Mouse (Mus musculus) left cerebral cortex, adult 18-20 months (tissue): ENCODE measurements around the gene Epha8. TPM values are rescaled to one million over a fixed set of nuclear protein-coding genes. Genes with fewer than 3 reads are reported as not detected.
A peak's percentile ranks its signal among the peaks of the same experiment; 100 is the strongest.

ENCODE experiments used
- DNase-seq, 2 experiments: peaks; one replicate each; pipeline ENCODE4 v3.0.0; 2021 to 2022; ENCODE audit warnings: low spot score in 2 of 2, mixed read lengths in 1 of 2
- long read RNA-seq, 2 experiments: library from polyadenylated mRNA; stranded (forward); transcript quantifications; one replicate each; pipeline ENCODE4 v2.0.0; 2021
- total RNA-seq, 2 experiments: library from RNA; stranded (reverse); gene quantifications; 2 replicates each; pipeline ENCODE4 v1.2.3; 2021

The Epha8 gene
- total RNA-seq: 1 to 10 TPM; 3.1 to 4.2 TPM
- long read RNA-seq, experiment 1, full-length matches to known transcripts: 4 of 8 reads
- long read RNA-seq, experiment 1, partial matches to known transcripts: 1 of 8 reads
- long read RNA-seq, experiment 1, other reads (novel, unspliced or antisense): 3 of 8 reads
- long read RNA-seq, experiment 2, full-length matches to known transcripts: 3 of 4 reads
- long read RNA-seq, experiment 2, partial matches to known transcripts: 0 of 4 reads
- long read RNA-seq, experiment 2, other reads (novel, unspliced or antisense): 1 of 4 reads

- DNase-seq: peak in 1 of 2 experiments; percentile 38
Measured at GRCm38 (mm10) chr4:136956751-136957446, at the start of gene Epha8. Epha8 (minus strand) TSS chr4:136956816.

- DNase-seq: no peak
Measured at GRCm38 (mm10) chr4:137001825-137002224, 45.2 kb upstream of the Epha8 start.

- DNase-seq: no peak
Measured at GRCm38 (mm10) chr4:137001020-137001419, 44.4 kb upstream of the Epha8 start.

- DNase-seq: no peak
Measured at GRCm38 (mm10) chr4:136998371-136998770, 41.8 kb upstream of the Epha8 start.

- peak; percentile 15 to 48 for DNase-seq
Measured at GRCm38 (mm10) chr4:136997723-136998345, 41.2 kb upstream of the Epha8 start.

GRCm38 (mm10) chr4:136996933-136997332, 40.3 kb upstream of the Epha8 start:
- DNase-seq: no peak

- DNase-seq: no peak
Measured at GRCm38 (mm10) chr4:136995361-136995760, 38.7 kb upstream of the Epha8 start.

GRCm38 (mm10) chr4:136981993-136982695, 25.5 kb upstream of the Epha8 start:
- DNase-seq: no peak

- DNase-seq: peak; percentile 48 to 53
Measured at GRCm38 (mm10) chr4:136981347-136981746, 24.7 kb upstream of the Epha8 start.

GRCm38 (mm10) chr4:136980921-136981320, 24.3 kb upstream of the Epha8 start:
- no peak for DNase-seq

- no peak for DNase-seq
Measured at GRCm38 (mm10) chr4:136977244-136977643, 20.6 kb upstream of the Epha8 start.

- DNase-seq: peak; percentile 32 to 55
Measured at GRCm38 (mm10) chr4:136970939-136971338, 14.3 kb upstream of the Epha8 start.

GRCm38 (mm10) chr4:136969503-136970276, 13.1 kb upstream of the Epha8 start:
- no peak for DNase-seq

GRCm38 (mm10) chr4:136969096-136969495, 12.5 kb upstream of the Epha8 start:
- no peak for DNase-seq

- DNase-seq: no peak
Measured at GRCm38 (mm10) chr4:136967511-136967910, 10.9 kb upstream of the Epha8 start.

- DNase-seq: no peak
Measured at GRCm38 (mm10) chr4:136966493-136967390, 10.1 kb upstream of the Epha8 start.

- no peak for DNase-seq
Measured at GRCm38 (mm10) chr4:136964990-136965421, 8.4 kb upstream of the Epha8 start.

- no peak for DNase-seq
Measured at GRCm38 (mm10) chr4:136962447-136962846, 5.8 kb upstream of the Epha8 start.

- DNase-seq: no peak
Measured at GRCm38 (mm10) chr4:136961642-136962285, 5.1 kb upstream of the Epha8 start.
